8 mouse cellular contexts compared by ENCODE assay signal in the genomic region with DNA sequence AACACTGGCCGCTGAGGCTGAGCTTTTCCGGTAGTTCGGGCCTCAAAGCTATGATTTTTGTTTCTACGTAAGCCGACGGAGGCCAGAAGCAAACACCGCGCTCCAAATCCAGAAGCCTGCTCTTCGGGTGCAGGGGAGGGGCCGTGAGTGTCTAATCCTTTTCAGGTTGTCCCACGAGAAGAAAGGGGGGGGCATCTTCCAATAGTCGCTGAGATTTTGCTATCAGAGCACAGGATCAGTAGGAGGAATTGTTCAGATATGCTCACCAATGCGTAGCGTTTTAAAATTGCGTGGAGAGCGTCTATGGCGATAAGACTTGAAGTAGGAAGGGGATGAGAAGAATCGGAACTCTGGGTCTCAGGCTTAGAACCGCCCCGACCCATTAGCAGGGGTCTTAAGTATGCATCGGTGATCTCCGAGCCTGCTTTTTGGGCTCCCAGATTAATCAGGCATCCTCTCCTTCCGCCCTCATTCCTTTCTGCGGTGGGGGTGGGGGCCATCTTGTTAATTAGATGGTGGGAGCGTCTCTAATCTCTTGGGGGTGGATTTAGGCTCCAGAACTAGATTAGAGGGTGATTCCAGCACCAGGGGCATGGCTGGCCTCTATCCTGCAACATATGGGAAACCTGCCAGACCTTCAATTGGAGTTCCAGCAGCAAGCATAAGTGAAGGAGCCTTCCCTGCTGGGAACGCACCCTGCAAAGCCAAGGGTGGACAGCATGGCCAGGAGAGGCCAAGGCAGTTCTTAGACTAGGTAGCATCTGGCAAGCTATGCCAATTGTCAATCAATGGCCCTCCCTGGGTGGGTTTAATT. TPM values are rescaled to one million over a fixed set of nuclear protein-coding genes. Genes with fewer than 3 reads are reported as not detected.
DNase-seq lines count a peak whose midpoint lies in the region; ATAC-seq and TF ChIP-seq lines count a peak whose summit lies in the region.

No protein-coding gene starts in this region.

- H3K9me3 ChIP-seq in neural tube, embryonic 11.5 days (ENCODE audit: control insufficient read depth, low read length) = no peaks in the 10 kb centered on the region
- H3K9me3 ChIP-seq in forebrain, embryonic 11.5 days (ENCODE audit: control insufficient read depth, low read length) = no peaks in the 10 kb centered on the region

- no peaks in the 10 kb centered on the region for H3K4me1 ChIP-seq in neural tube, embryonic 11.5 days (ENCODE audit: control insufficient read depth, insufficient read depth, low read length)
- peaks cover 3% of the 10 kb centered on the region; the same call in 1 of the 2 replicates for H3K4me1 ChIP-seq in forebrain, embryonic 11.5 days (replicated peaks; ENCODE audit: control insufficient read depth, insufficient read depth, low read length)
- H3K4me1 ChIP-seq in olfactory bulb, adult 2 months (ENCODE audit: control insufficient read depth, insufficient read depth, low read length) = peaks cover 11% of the 10 kb centered on the region

- no peak for TF ChIP-seq POLR2A in olfactory bulb, adult 2 months (IDR thresholded peaks at IDR 0.05; ENCODE audit: insufficient read depth, low read depth, low read length)

- peak overlapping the region; percentile 1; the same call in 1 of the 2 replicates for H3K4me3 ChIP-seq in neural tube, embryonic 11.5 days (ENCODE audit: low read depth, low read length)
- peak overlapping the region; percentile 18 for H3K4me3 ChIP-seq in forebrain, embryonic 11.5 days (ENCODE audit: low read depth, low read length)
- peak overlapping the region; percentile 34 for H3K4me3 ChIP-seq in olfactory bulb, adult 2 months (ENCODE audit: insufficient read depth, low read depth, low read length)

- peak; percentile 51 for DNase-seq in cerebellum, adult 11 months
- DNase-seq in neural tube, embryonic 11.5 days (ENCODE audit: low spot score) = no peak
- DNase-seq in neural tube, embryonic 10.5 days (ENCODE audit: extremely low spot score, low spot score) = no peak
- DNase-seq in forebrain, embryonic 11.5 days (ENCODE audit: low spot score) = peak; percentile 55
- peak; percentile 55 for DNase-seq in left cerebral cortex, postnatal 4 days
- no peak for DNase-seq in urinary bladder, postnatal 14 days (ENCODE audit: low spot score)

- intact Hi-C loops in left cerebral cortex, postnatal 4 days (cut with DNase I) = no loop called here

- no peak overlapping the region for H3K27ac ChIP-seq in neural tube, embryonic 11.5 days (ENCODE audit: low read depth, low read length)
- no peak overlapping the region for H3K27ac ChIP-seq in forebrain, embryonic 11.5 days (ENCODE audit: low read depth, low read length)
- no peak overlapping the region for H3K27ac ChIP-seq in olfactory bulb, adult 2 months (ENCODE audit: insufficient read depth, low read depth, low read length)

- 0 out of 2 replicates have a peak, but pooled peaks cover 2% of the 10 kb centered on the region for H3K27me3 ChIP-seq in neural tube, embryonic 11.5 days (ENCODE audit: control insufficient read depth, insufficient read depth, low read length)
- no peaks in the 10 kb centered on the region for H3K27me3 ChIP-seq in forebrain, embryonic 11.5 days (ENCODE audit: control insufficient read depth, insufficient read depth, low read length)

- no peak overlapping the region for H3K9ac ChIP-seq in neural tube, embryonic 11.5 days (ENCODE audit: low read length)
- peak overlapping the region; percentile 39 for H3K9ac ChIP-seq in forebrain, embryonic 11.5 days (ENCODE audit: low read length)

- TF ChIP-seq CTCF in olfactory bulb, adult 2 months (IDR thresholded peaks at IDR 0.05; ENCODE audit: insufficient read depth, low read depth, low read length) = no peak

- WGBS in neural tube, embryonic 11.5 days = 4% methylated on average over 26 of the region's 26 CpGs
- WGBS in forebrain, embryonic 11.5 days = 2% methylated on average over 26 of the region's 26 CpGs
- 10% methylated on average over 26 of the region's 26 CpGs for WGBS in olfactory bulb, adult 2 months

- H3K36me3 ChIP-seq in neural tube, embryonic 11.5 days (ENCODE audit: control insufficient read depth, insufficient read depth, low read length) = no peaks in the 10 kb centered on the region
- no peaks in the 10 kb centered on the region for H3K36me3 ChIP-seq in forebrain, embryonic 11.5 days (ENCODE audit: control insufficient read depth, insufficient read depth, low read length)

- peak overlapping the region; percentile 37 for H3K4me2 ChIP-seq in neural tube, embryonic 11.5 days (ENCODE audit: low read depth)
- peak overlapping the region; percentile 51 for H3K4me2 ChIP-seq in forebrain, embryonic 11.5 days (ENCODE audit: low read depth, low read length, severe bottlenecking)

- no peak for ATAC-seq in cerebellum, adult (ENCODE audit: insufficient number of reproducible peaks, low FRiP score, low TSS enrichment)
- no peak for ATAC-seq in neural tube, embryonic 11.5 days (ENCODE audit: insufficient read depth, low FRiP score, low TSS enrichment)
- no peak for ATAC-seq in forebrain, embryonic 11.5 days (replicated peaks; ENCODE audit: low FRiP score)

RNA-seq across cellular contexts. Expression of a gene that starts 9.5 kb away (rescaled TPM):
- 0.49 and 0.89 TPM in 2 replicates for polyA plus RNA-seq in neural tube, embryonic 11.5 days (2014; fragmentation: Nextera tagmentation; extraction: Ambion mirVana)
- polyA plus RNA-seq in forebrain, embryonic 11.5 days (2014; fragmentation: Nextera tagmentation; extraction: Ambion mirVana) = 1.1 TPM in 2 replicates
- total RNA-seq in left cerebral cortex, postnatal 4 days (2021) = 1 to 10 TPM; 1.0 to 1.3 TPM
- not detected in 2 replicates for polyA plus RNA-seq in olfactory bulb, adult 2 months (2012; ENCODE audit: insufficient read depth, insufficient read length, low replicate concordance, missing spikeins)

RNA-seq across cellular contexts. Expression of a gene that starts 30.0 kb away (rescaled TPM):
- polyA plus RNA-seq in neural tube, embryonic 11.5 days (2014; fragmentation: Nextera tagmentation; extraction: Ambion mirVana) = 0.99 and 1.4 TPM in 2 replicates
- polyA plus RNA-seq in forebrain, embryonic 11.5 days (2014; fragmentation: Nextera tagmentation; extraction: Ambion mirVana) = 1.6 and 1.8 TPM in 2 replicates
- total RNA-seq in left cerebral cortex, postnatal 4 days (2021) = under 1 TPM in 1 of 2 experiments, not detected in 1; 0.24 TPM
- not detected in 2 replicates for polyA plus RNA-seq in olfactory bulb, adult 2 months (2012; ENCODE audit: insufficient read depth, insufficient read length, low replicate concordance, missing spikeins)

Comparison
In these comparisons a context has a peak if more than half of its experiments do, and no peak if none do; other contexts are left out.
1. DNase-seq: peak in cerebellum, adult 11 months (single experiment), forebrain, embryonic 11.5 days (single experiment) and left cerebral cortex, postnatal 4 days (single experiment); none in neural tube, embryonic 11.5 days (single experiment), neural tube, embryonic 10.5 days (single experiment) and urinary bladder, postnatal 14 days (single experiment).
2. Peak in every context shown above with its lines, with median percentiles within 50 percentile points of each other: H3K4me3 ChIP-seq.